Mouse (Mus musculus) brain, embryonic 14.5 days (tissue): Measurements from ENCODE around the gene Raet1e.
"Not testable (repeated sequence)": the region's sequence is repeated elsewhere in the genome, so short reads cannot be mapped to it uniquely, and the experiment has no call there.

Experiments
- CTCF ChIP-seq: fragments of 200-500 bp; IDR thresholded peaks from 2 replicates; pipeline ENCODE4 v1.5.1; 2012; ENCODE audit warnings: inconsistent platforms, mild to moderate bottlenecking, moderate library complexity, borderline replicate concordance; ENCODE audit not compliant: insufficient read depth, insufficient read length; ENCODE audit errors: extremely low read depth
- POLR2A ChIP-seq: fragments of 200-500 bp; IDR thresholded peaks from 2 replicates; pipeline ENCODE4 v1.6.1; 2012; ENCODE audit warnings: mild to moderate bottlenecking, inconsistent platforms, borderline replicate concordance; ENCODE audit not compliant: poor library complexity, insufficient read depth, insufficient read length, severe bottlenecking; ENCODE audit errors: extremely low read depth

DNA sequence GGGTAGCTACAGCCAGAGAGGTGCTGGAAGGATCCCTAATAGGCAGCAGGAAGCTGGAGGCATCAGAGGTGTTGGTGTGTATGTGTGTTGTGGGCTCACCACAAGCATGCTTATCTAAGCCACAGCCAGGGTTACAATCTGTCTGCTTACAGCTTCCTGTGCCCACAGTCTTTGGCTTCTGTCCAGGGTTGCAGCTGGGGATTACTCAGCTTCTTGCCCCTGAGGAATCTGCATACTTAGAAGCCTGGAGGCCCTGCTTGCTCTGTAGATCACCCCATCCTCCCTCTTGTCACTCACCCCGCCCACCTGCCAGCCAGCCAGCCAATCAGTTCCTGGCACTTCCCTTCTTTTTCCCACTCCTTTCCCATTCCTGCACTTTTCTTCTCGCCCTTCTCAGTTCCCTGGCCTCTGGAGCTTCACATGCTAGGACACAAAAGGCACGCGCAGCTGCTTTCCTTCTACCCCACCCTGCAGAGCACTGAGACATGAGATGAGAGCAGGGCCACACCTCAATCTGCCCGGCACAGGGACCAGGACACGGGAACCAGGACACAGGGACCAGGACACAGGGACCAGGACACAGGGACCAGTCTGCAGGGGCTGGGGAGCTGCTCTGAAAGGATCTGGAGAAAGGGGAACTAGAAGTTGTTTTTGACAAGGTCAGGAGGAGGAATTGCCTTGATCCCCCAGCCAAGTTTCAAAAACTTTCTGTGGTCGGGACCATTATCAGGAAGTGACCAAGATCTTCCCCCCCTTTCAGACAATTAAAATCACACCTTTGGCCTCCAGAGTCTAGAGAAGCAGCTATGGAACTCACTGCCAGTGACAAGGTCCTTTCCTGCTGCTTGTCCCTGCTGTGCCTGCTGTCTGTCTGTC, 65.3 kb downstream of the Raet1e start:
- not testable (repeated sequence) for TF ChIP-seq POLR2A, CTCF
